Mouse (Mus musculus) frontal cortex, postnatal 25 days (tissue): ENCODE data around the gene Kcnq1.

Experiments
- DNase-seq, 2 experiments: peaks; one replicate each; pipeline ENCODE4 v3.0.0; 2022; ENCODE audit warnings: low spot score in 2 of 2

Gene Kcnq1

DNA sequence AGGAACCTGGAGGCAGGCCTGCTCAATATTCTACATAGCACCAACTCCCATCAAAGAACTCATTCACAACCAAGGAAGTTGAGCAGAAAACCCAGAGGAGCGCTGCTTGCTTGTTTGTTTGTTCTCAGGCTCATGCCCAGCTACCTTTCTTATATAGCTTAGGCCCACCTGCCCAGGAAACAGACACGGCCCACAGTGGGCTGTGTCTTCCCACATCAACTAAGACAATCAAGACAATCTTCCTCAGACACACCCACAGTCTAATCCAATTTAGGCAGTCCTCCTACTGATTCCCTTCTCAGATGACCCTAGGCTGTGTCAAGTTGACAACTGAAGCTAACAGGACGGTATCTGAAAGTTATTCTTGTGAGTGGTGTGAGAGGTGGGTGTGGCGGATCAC, at the start of gene Kcnq1:
Kcnq1 (plus strand) TSS at position 301 of the 400 bp plus-strand sequence.
- no peak for DNase-seq

DNA sequence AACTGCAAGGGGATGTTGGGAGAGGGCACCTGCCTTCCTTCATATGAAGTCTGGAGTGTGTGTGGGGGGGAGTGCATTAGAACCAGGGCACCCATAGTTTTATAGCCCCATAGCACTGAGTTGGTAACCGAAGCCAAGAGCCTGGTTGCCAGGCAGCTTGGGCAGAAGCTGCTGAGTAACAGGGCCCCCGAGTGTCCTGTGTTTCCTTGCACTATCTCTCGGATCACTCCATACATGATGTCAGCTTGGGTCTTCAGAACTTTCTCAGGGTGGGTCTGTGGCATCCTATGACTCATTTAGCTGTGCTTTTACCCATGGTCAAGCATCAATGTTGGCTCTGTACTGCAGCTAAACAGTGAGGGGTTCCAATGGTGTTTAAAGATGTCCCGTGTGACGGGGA, 49.1 kb upstream of the Kcnq1 start:
- DNase-seq: no peak

DNA sequence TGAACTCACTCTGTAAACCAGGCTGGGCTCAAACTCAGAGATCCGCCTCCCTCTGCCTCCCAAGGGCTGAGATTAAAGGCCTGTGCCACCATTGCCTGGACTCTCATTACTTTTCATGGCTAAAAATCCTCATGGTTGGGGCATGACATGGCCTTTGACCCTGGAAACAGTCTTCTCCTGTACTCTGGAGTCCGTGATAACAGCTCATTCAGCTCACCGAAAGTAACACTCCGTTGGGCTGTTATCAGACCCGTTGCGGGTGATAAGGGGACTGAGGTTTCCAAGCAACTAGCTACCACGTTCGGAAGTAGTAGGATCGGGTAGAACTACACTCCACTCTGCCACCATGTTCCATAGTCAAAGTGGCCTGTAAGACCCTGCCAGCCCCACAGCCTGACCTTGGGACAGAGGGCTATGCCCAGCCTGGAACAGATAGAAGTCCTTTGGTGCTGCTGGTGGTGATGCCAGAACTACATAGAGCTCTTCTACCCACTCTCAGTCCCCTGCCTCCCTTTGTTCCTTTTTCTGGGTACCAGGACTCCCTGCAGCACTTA, 48.4 kb upstream of the Kcnq1 start:
- no peak for DNase-seq

DNA sequence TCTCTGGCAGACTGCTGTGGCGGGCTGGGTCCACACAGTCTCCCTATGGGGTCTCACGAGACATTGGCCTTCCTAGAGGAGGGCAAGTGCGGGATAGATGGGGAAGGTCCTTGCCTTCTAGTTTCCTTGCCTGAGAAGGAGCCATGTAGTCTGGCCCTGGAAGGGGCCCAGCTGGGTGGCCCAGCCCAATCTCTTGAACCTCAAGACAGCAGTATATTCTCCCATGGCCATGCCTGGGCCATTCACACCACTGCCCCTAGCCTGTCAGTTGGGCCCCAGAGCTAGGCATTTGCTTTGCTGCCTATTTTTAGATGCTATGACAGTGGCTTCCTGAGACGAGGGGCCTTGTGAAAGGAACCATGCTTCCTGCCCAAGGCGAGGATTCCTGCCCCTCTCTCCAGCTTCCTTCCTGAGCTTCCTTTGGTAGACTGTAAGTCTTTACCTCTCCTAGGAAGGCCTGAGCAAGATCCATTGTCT, 47.9 kb upstream of the Kcnq1 start:
- no peak for DNase-seq

DNA sequence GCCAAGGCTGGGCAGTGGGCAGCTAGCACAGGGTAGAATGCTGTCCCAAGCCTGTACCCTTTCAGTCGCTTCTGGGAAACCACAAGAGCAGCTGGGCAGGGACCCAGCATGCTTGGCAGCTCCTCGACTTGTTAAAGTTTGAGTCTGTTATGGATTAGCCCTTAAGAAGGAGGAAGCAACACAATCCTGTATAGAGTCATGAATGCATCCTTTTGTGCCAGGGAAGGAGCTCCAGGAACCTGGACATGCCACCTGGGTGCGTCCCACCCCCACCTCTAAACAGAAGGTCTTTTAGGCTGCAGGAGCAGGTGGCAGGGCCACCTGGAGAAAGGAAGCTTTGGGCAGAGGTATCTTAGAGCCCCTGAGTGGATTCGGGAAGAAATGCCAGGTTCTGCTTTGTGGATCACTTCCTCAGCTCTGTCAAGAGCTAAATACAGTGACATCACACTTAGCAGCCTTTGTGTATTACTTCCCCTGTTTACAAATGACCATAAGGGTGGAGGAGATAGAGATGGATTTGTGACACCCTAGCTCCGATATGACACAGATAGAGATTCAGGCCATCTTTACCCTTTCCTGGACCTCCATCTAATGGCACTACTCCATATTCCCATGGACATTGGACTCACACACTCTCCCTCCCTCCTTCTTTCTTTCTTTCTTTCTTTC, 46.8 kb upstream of the Kcnq1 start:
- no peak for DNase-seq

DNA sequence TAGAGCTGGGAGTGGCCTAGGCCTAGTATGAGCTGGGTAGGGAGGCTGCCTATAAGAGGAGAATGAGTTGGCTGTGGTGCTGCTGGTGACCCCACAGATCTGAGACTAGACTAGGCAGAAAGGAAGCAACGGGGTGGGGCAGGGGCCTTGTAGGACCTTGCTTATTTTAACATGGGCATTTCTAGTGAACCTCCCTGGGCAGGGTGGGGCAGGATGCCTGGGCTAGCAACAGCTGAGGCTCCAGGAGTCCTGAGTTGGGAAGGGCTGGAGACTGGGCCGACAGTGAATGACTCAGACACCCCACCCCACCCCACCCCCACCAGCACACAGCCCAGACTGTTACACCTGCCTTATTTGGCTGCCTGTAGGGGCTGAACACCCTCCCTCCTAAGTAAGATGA, 43.5 kb upstream of the Kcnq1 start:
- DNase-seq: no peak

DNA sequence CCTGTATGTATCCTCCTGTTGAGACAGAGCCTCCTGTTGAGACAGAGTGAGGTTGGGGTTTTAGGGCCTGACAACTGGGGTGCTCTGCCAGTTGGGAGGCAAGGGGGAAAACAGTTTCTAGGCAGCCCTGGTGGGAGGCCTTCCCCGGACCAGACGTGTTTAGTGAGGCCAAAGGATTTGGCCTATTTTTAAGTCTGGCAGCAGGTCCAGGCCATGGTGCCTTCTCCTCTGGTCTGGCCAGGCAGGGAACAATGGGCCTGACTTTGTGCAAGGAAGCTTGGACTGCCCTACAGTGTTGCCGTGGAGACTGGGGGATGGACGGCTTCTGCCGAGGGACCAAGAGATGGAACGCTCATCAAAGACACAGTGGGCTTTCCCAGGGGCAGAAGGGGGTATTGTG, 41.9 kb upstream of the Kcnq1 start:
- DNase-seq: no peak

DNA sequence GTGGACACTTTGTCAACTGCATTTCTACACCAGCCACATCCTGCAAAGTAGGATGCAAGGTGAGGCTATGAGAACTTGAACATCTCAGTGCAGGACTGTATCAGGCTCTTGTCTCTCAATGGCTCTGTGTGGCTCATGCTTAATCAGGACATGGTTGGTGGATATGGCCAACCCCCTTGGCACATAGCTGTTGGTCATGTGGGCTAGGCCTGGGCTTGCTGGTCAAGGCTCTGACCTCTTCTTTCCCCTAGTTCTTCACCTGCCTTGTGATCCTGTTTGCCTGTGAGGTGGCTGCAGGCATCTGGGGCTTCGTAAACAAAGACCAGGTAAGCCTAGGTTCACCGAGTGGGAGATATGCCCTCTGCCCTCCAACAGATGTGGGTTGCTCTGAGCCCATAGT, 40.5 kb upstream of the Kcnq1 start:
- DNase-seq: no peak

DNA sequence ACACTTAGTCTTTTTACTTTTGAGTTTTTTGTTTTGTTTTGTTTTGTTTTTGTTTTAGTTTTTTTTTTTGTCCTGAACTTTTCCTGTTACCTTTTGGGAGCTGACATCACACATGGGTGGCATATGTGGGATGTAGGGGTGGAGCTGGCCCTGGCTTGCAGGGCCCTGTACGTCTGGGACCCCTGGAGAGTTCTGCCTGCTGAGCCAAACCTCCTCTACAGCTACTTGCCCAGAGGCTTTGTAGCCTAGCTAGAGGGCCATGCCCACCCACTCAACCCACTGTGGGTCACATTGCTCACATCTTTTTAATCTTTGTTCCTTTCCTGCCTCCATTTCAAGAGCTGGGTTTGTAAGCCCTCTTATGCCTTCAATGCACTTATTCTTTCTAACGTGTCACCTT, 38.7 kb upstream of the Kcnq1 start:
- no peak for DNase-seq

DNA sequence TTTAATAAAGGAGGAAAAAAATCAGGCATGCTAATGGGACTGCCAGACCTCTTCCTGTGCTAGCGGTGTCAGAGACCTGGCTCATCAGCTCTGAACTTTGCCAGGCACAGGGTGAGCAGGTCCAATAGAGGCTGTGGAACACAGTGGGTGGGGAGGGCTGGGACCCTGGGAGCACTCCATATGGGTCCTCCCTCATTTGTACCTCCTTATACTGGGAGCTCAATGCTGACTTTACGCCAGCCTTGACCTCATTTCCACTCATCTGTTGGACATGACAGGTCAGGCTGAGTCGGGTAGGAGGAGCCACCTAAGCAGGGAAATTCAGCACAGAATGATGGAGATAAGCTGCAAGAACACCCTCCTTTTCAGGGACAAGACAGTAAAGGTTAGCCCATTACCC, 38.3 kb upstream of the Kcnq1 start:
- DNase-seq: no peak

DNA sequence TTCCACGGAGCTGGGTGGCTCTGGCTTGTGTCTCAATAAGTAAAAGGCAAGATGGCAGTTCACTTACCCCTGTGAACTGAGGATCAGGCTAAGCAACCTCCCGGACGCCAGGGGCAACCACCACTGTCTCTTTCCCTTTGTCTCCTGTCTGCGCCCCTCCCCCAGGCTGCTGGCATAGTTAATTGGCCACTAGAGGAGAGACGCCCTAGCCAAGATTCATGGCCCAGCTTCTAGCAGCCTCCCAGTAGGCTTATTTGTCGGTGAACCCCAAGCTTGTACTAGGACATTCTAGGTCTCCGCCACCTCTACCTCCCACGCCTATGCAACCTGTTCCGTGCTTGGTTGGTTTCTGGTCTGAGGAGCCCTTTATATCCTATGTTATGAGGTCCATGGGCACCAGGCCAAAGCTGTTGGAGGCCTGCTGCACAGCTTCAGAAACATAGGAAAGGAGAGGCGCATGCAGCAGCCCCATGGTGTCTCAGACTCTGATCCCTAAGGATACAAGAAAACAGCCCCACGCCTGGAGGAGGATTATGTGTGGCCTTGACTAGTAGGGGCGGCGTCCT, 37.8 kb upstream of the Kcnq1 start:
- DNase-seq: peak; percentile 17 to 21

DNA sequence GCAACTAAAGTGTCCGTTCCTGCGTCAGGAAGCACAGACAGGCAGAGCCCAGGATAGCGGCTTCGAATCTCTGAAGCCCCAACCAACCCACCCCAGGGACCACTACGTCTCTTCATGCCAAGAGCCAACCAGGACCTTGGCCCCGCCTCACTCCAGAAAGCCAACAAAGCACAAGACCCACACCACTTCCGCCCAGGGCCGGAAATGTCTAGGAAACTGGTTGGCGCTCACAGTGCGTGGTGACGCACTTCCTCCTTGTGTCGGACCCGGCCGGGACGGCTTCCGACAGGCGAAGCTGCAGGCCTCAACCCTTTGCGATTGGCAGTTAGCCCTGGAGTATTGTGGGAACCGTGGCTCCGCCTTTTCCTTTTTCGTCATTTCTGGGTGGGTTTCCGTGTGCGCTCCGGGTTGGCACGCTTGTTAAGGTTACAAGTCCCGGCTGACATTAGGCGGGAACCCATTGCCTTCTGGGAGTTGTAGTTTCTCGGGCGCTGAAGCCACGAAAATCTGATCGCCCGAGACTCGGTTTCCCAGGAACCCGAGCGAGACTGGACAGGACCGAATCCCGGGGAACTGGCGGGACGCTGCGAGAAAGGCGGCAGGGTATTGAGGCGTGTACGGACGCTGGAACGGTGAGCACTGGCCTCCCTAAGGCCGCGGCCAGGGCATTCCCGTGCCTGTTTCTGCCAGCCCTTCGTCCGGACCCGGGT, 37.1 kb upstream of the Kcnq1 start, which contains the start of gene Tssc4:
Tssc4 (plus strand) TSS at position 368 of the 710 bp plus-strand sequence.
- DNase-seq: peak; percentile 88 to 96

DNA sequence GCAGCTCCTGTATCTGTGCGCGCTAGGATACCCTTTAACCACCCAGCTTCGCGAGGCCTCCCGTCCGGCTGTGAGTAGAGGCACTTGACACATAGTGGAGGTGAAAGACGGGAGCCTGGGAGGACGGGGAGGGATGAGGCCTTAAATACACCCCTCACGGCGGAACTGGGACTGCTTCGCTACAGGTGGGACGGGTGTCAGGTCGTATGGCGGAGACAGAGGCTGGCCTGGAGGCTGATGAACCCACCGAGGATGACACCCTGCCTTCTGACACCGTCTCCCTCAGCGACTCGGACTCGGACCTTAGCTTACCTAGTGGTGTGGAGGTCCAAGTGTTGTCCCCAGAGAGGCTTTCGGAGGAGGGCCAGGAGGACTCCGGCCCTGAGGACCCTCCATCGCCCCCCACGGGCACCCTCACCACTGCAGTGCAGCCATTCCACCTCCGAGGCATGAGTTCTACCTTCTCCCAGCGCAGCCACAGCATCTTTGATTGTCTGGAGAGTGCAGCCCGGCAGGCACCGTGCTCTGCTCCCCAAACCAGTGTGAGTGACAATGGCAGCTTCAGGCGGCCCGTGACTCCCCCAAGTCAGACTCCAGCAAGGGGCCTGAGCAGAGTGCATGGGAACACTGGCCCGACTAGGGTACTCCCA, 36.3 kb upstream of the Kcnq1 start:
- no peak for DNase-seq

DNA sequence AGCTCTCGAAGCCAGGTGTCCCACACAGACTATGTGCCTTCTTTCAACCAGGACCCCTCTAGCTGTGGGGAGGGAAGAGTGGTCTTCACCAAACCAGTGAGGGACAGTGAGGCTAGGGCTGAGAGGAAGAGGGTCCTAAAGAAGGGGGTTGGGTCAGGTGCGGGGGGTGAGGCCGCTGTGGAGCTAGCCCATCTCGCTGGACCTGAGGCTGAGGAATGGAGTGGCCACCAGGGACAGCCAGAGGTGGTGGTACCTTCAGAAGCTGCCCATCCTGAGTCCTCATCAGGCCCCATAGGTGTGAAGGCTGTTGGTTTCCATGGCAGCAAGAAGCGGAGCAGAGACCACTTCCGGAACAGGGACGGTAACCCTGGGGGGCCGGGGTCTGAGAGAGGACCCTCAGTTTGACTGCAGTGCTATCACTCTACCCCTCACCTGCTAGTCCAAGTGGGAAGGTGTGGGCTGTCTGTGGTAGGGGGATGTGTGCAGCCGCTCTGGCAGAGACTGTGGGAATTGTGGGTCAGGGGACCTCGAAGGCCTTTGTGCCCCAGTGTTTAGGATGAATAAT, 35.6 kb upstream of the Kcnq1 start:
- DNase-seq: no peak

DNA sequence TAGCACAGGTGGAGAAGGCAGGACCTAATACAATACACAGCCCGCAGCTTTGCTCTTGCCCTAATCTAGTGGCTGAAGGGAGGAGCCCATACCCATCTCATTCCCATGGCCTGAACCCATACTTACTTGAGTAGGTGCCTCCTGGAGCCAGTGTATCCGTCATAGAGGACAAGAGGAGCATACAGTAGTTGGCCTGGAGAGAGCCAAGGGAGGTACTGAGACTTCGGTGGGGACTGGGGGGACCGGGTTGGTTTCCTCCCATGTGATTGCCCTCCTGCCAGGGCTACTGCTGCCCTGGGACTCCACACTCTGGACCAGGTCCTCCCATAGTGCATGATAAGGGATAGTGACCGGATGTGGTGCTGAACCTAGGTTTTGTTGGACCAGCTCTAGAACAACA, 33.6 kb upstream of the Kcnq1 start:
- DNase-seq: no peak

DNA sequence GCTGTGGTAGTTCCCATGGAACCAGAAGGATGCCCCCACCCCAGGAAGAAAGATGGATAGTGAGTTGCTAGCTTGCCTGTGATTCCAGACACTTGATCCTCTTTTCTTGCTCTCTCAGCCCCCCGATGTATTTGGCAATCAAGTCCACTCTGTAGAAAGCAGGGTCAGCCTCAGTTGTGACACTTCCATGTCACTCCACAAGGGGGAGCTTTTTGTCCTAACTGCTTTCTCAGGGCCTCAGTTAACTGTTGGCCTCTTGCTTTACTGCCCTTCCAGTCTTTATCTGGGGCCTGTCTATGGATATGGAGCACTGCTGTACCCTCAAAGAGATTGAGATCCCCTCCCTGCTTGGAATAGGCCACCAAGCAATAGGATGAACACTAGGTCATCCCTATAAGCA, 33.1 kb upstream of the Kcnq1 start:
- DNase-seq: no peak

DNA sequence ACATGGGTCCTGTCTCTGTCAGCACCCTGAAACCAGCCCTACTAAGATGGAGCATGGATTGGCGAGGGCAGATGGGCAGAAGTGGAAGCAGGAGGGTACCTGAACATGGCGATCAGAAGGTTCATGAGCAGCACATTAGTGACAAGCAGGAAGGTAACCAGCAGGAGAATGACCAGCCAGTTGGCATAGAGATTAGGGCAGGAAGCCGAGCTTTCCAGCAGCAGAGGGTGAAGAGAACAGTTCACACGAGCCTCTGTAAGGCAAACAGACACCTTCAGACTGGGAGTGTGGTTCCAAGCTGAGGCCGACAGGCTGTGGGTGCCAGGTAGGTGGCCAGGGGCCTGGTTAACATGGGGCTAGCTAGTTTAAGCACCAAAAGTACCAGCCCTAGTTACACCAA, 30.8 kb upstream of the Kcnq1 start:
- DNase-seq: no peak

DNA sequence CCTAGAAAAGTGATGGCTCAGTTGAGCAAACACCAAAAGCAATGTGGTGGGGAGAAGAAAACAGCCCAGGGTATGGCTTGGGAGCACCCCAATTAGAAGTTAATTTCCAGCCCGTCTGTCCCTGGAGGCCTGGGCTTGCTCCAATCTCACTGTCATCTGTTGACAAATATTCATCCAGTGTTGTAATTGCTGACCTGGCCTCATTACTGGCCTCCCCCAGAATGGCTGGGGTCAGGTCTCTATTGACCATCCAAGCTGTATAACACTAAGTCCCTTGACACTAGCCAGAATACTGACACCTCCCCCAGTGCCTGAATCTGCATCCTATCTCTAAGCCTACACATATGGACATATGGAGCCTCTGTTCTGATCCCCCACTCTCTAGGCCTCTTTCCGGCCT, 28.8 kb upstream of the Kcnq1 start:
- DNase-seq: no peak

DNA sequence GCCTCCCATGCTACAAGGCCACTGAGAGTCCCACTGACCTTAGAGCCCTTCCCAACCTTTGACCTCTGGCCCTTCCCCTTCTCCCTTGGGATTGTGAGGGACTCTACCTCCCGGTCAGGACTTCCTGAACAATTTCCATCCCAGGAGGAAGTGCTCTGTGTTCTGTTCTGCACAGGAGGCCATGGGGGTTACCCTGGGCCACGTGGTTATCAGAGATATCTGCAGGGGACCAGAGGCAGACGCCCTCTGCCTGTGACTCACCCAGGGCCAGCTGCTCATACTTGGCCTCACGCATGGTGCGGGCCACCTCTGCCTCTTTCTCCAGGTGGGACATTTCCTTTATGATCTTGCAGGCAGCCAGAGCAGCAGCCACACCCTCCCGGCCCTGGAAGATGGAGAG, 24.1 kb upstream of the Kcnq1 start:
- no peak for DNase-seq

DNA sequence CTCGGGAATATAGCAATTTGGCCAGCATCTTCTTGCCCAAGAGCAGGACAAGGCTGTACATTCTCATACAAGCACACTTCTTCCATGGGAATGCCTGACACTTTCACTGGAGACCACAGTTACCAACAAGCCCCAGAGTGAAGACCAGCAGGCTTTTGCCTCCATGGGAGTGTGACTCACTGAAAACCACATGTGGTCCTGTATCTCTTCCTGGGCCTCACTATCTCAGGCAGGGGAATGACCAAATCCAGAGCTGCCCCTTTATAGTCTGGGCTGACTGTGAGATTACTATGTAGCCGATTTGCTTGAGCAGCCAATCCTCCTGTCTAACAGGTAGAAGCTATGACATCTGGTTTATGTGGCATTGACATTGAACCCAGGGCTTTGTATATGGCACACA, 22.5 kb upstream of the Kcnq1 start:
- DNase-seq: no peak

DNA sequence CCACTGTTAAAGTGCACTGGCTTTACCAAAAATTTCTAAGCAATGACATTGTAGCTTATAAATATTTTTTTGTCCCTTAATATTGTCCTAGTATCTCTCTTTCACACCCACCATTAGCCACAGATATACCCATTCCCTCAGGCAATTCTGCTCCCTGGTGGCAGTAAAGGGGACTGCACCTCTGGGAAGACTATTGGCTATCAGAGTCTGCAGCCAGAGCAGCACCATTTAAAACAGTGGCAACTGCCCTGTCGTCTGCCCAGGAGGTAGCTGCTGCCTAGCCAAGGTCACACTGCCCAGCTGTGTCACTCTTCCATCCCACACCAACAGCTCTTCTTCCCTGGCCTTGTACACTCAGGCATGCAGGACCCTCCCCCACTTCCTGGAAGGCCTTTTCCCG, 19.8 kb upstream of the Kcnq1 start:
- no peak for DNase-seq

DNA sequence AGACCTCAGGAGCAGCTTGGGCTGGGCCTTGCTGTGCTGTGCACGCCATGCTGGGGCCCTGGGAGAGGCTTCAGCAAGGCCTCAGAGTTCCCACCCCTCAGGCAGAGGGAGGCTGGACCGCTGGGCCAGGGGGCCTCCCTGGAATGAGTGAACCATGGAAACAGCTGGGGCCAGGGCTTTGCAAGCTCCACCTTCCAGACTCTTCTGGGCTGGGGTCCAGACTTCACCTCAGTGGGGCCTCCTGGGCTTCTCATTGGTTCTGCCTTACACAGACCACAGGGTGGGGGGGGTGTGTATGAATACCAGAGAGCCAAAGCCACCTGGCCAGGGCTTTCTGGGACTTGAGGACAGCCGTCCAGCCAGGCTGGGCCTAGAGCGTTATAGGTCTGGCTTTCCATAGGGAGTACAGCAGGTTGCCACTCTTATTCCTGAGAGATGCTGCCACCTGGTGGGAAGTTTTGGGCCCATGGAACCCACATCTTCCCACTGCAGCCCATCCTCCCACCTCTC, 19.0 kb upstream of the Kcnq1 start:
- no peak for DNase-seq
